Mouse (Mus musculus): ENCODE results near the gene Alox12.

- TF ChIP-seq ZNF384 (IDR thresholded peaks at IDR 0.05; ENCODE audit: low read depth, low read length) = no peak
- TF ChIP-seq HCFC1 (IDR thresholded peaks at IDR 0.05; ENCODE audit: borderline replicate concordance, insufficient read depth, low read length) = no peak
Measured at GRCm38 (mm10) chr11:70210681-70211080, 44.5 kb downstream of the Alox12 start.
